Mouse (Mus musculus) adipose tissue, adult 10 weeks (tissue): ENCODE data around the gene Zc3hc1. TPM values are rescaled to one million over a fixed set of nuclear protein-coding genes. Genes with fewer than 3 reads are reported as not detected.

Experiments used
- polyA plus RNA-seq: library from polyadenylated mRNA; stranded (reverse); fragments of 350-450 nt; fragmentation: Illumina TruSeq; extraction: RNeasy Lipid Tissue Mini Kit (QIAGEN cat#74804); gene quantifications from one replicate; pipeline ENCODE4 v1.2.3, GENCODE M21; 2014; ENCODE audit warnings: low read depth, low replicate concordance

Gene Zc3hc1
- 14.9 TPM for polyA plus RNA-seq

DNA sequence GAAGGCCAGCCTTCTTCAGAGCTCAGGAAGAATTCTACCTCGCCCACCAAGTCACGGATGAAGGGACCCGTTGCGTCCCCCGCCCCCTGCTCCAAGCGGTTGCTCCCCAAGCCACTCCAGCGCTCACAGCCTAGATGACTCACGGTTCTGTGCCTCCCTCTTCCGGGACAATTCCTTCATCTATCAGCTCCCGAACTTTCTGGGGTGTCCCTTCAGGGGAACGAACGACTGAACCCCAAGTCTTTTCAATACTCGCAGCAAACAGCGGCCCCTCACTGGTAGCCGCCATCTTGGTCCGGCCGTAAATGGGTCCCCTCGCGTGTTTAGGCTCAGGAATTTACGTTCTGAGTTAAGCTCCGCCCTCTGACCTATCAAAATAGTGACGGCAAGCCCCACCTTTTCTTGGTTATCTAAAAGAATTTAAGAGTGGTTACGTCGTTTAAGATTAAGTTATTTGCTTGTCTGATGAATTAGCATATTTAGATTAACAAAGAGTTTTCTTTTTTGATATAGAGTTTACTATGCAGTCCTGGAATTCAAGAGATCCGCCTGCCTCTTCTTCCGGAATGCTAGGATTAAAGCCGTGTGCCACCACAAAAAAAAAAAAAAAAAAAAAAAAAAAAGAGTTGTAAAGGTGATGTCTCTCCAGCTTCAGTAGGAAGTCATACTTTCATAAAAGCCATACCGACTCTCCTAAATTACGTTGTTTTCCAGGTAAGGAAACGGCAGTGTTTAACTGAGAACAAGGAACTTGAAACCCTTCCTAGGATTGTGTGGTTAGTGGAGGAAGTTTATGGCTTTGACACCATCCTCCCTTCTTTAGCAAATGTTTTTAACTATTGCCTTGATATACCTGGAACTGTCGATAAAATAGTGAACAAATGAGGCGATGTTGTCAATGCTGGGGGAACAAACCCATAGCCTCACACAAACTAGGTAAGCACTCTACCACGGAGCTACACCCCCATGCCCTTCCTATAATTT is at the start of gene Zc3hc1:
Zc3hc1 (minus strand) TSS at position 315 of the 984 bp plus-strand sequence.

DNA sequence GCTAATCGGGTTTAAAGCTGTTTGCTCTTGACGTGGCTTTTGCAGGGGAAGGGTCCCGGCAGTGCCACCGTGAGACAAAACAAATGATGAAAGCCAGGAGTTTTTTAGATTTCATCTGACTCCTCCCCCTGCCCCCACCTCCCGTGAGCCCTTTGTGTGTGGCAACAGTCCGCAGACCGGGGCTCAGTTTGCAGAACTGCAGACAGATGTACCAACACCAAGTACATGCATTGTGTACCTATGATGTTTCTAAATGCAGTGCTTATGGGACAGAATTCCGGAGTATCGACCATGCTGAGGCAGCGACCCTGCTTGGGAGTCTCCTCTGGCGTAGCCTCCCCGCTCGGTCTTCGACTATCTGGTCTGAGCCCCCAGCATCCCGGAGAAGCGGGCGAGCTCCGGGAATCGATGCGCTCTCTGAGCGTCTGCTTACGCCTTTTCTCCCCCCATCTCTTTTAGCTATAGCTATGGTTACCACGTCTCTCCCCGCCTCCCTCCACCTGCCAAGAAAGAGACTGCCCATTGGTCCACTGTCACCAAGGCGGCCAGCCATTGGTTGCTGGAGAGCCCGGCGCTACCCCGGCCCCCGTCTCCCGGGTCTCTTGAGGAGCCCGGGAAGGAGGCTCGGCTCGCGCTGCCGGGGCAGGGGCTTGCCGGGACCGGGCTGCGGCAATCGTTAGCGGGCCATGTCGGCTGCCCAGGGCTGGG is 10.6 kb upstream of the Zc3hc1 start, which contains the start of gene Klhdc10:
Klhdc10 (plus strand) TSS at position 561 of the 708 bp plus-strand sequence.

Other genes starting within 250 kb of the Zc3hc1 start
- 62.5 TPM for gene Ube2h, start 86.5 kb downstream of the Zc3hc1 start, polyA plus RNA-seq
- gene Klhdc10, start 10.8 kb upstream of the Zc3hc1 start, polyA plus RNA-seq, result 34.1 TPM
- 18.5 TPM for gene Tmem209, start 118.8 kb upstream of the Zc3hc1 start, polyA plus RNA-seq
- 6.7 TPM for gene Ssmem1, start 118.8 kb upstream of the Zc3hc1 start, polyA plus RNA-seq
- gene Cpa2, start 150.6 kb upstream of the Zc3hc1 start, polyA plus RNA-seq, result 1.3 TPM
- not detected for gene Cpa4, start 177.3 kb upstream of the Zc3hc1 start, polyA plus RNA-seq
- gene Cpa5, start 220.0 kb upstream of the Zc3hc1 start, polyA plus RNA-seq, result 1.1 TPM
- 0.45 TPM for gene Cpa1, start 248.2 kb upstream of the Zc3hc1 start, polyA plus RNA-seq